Mouse (Mus musculus): ENCODE measurements around the gene Grap2. TPM values are rescaled to one million over a fixed set of nuclear protein-coding genes. Genes with fewer than 3 reads are reported as not detected.

The Grap2 gene
- polyA plus RNA-seq, 1 experiment, result 0.25 TPM

DNA sequence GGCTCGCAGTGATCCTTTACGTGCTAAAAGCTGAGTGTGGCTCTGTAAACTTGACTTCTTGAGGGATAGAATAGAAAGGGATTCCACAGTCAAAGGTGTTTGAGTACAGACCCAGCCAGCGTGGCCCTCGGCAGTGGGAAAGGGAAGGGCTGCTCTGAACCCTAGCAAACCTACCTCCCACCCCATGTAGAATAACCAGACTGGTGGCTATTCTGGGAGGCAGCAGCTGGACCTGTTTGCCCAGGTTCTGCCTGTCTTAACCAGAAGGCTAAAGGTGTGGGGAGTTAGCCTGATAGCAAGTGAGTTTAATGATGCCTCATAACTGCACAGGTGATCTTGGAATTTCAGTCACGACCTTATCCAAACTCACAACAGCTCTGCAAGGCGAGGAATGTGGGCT lies 110.8 kb downstream of the Grap2 start:
- peaks cover 22% of the 10 kb centered on the region for H3K4me1 ChIP-seq (ENCODE audit: control insufficient read depth, insufficient read depth, low read length)
- TF ChIP-seq CTCF (IDR thresholded peaks at IDR 0.05; ENCODE audit: extremely low read depth, insufficient read depth, low read length) (no peak), POLR2A (IDR thresholded peaks at IDR 0.05; ENCODE audit: extremely low read depth, insufficient read depth, low read length) (no peak)
- H3K27ac ChIP-seq (ENCODE audit: insufficient read depth, low read length), result no peak overlapping the region
- H3K4me3 ChIP-seq (ENCODE audit: insufficient read depth, low read length), result no peak overlapping the region

- TF ChIP-seq POLR2A (IDR thresholded peaks at IDR 0.05; ENCODE audit: extremely low read depth, insufficient read depth, low read length) (no peak), CTCF (IDR thresholded peaks at IDR 0.05; ENCODE audit: extremely low read depth, insufficient read depth, low read length) (no peak)
- H3K4me3 ChIP-seq (ENCODE audit: insufficient read depth, low read length), result no peak overlapping the region
- H3K4me1 ChIP-seq (ENCODE audit: control insufficient read depth, insufficient read depth, low read length), result peaks cover 22% of the 10 kb centered on the region
- H3K27ac ChIP-seq (ENCODE audit: insufficient read depth, low read length), result no peak overlapping the region
Observed at GRCm38 (mm10) chr15:80683990-80684389, 111.6 kb downstream of the Grap2 start.

- H3K4me1 ChIP-seq (ENCODE audit: control insufficient read depth, insufficient read depth, low read length), result peaks cover 17% of the 10 kb centered on the region
- TF ChIP-seq POLR2A (IDR thresholded peaks at IDR 0.05; ENCODE audit: extremely low read depth, insufficient read depth, low read length) (no peak), CTCF (IDR thresholded peaks at IDR 0.05; ENCODE audit: extremely low read depth, insufficient read depth, low read length) (no peak)
- no peak overlapping the region for H3K27ac ChIP-seq (ENCODE audit: insufficient read depth, low read length)
- no peak overlapping the region for H3K4me3 ChIP-seq (ENCODE audit: insufficient read depth, low read length)
Observed at GRCm38 (mm10) chr15:80684786-80685602, 112.6 kb downstream of the Grap2 start.

- Histone ChIP-seq H3K4me3 (ENCODE audit: insufficient read depth, low read length) (no peak overlapping the region), H3K27ac (ENCODE audit: insufficient read depth, low read length) (no peak overlapping the region), H3K4me1 (ENCODE audit: control insufficient read depth, insufficient read depth, low read length) (peaks cover 16% of the 10 kb centered on the region)
- TF ChIP-seq CTCF (IDR thresholded peaks at IDR 0.05; ENCODE audit: extremely low read depth, insufficient read depth, low read length), result no peak
- TF ChIP-seq POLR2A (IDR thresholded peaks at IDR 0.05; ENCODE audit: extremely low read depth, insufficient read depth, low read length), result no peak
Observed at GRCm38 (mm10) chr15:80685603-80685895, 113.2 kb downstream of the Grap2 start.

DNA sequence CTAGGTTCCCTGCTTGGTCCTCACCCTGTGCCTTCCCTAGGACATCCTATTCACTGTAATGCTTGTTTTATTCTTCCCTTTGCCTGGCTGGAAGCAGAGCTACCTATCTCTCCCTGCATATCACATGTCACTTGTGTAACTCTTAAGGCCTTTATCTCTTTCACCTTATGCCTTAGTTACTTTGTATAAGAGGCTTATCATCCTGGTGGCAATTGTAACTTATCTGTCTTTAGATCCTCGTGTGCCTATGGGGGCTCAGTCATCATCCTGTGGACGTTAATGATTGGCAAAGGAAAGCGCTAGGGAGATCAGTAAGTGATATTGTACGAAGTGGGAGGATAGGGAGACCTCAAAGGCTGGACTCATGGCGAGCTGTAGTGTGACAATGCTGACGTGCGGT lies 116.1 kb downstream of the Grap2 start:
- Histone ChIP-seq H3K4me3 (ENCODE audit: insufficient read depth, low read length) (no peak overlapping the region), H3K27ac (ENCODE audit: insufficient read depth, low read length) (no peak overlapping the region), H3K4me1 (ENCODE audit: control insufficient read depth, insufficient read depth, low read length) (peaks cover 12% of the 10 kb centered on the region)
- TF ChIP-seq CTCF (IDR thresholded peaks at IDR 0.05; ENCODE audit: extremely low read depth, insufficient read depth, low read length), result no peak
- no peak for TF ChIP-seq POLR2A (IDR thresholded peaks at IDR 0.05; ENCODE audit: extremely low read depth, insufficient read depth, low read length)

DNA sequence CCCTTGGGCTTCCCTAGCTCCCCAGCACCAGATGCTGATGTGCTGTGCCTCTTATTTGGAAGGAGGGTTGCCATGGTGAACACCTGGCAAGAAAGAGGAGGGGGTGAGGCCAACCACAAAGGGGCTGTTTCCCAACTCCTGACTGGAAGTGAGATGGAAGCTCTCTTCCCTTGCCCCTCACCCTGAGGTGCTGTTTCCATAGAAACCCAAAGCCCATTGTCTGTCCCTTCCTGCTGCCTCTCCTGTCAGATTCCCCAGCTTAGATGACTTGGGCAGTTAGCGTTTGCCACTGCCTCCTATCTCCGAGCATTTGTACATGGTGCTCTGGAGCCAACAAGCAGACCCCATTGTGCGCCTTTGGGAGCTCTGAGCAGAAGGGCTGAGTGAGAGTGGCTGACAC lies 121.1 kb downstream of the Grap2 start:
- TF ChIP-seq CTCF (IDR thresholded peaks at IDR 0.05; ENCODE audit: extremely low read depth, insufficient read depth, low read length) (no peak), POLR2A (IDR thresholded peaks at IDR 0.05; ENCODE audit: extremely low read depth, insufficient read depth, low read length) (no peak)
- no peak overlapping the region for H3K27ac ChIP-seq (ENCODE audit: insufficient read depth, low read length)
- H3K4me1 ChIP-seq (ENCODE audit: control insufficient read depth, insufficient read depth, low read length), result 0 out of 2 replicates have a peak, but pooled peaks cover 2% of the 10 kb centered on the region
- no peak overlapping the region for H3K4me3 ChIP-seq (ENCODE audit: insufficient read depth, low read length)

GRCm38 (mm10) chr15:80694125-80694910 lies 121.9 kb downstream of the Grap2 start:
- TF ChIP-seq CTCF (IDR thresholded peaks at IDR 0.05; ENCODE audit: extremely low read depth, insufficient read depth, low read length) (peak; percentile 52; the same call in 1 of the 2 replicates), POLR2A (IDR thresholded peaks at IDR 0.05; ENCODE audit: extremely low read depth, insufficient read depth, low read length) (no peak)
- Histone ChIP-seq H3K4me1 (ENCODE audit: control insufficient read depth, insufficient read depth, low read length) (0 out of 2 replicates have a peak, but pooled peaks cover 2% of the 10 kb centered on the region), H3K4me3 (ENCODE audit: insufficient read depth, low read length) (no peak overlapping the region), H3K27ac (ENCODE audit: insufficient read depth, low read length) (no peak overlapping the region)

DNA sequence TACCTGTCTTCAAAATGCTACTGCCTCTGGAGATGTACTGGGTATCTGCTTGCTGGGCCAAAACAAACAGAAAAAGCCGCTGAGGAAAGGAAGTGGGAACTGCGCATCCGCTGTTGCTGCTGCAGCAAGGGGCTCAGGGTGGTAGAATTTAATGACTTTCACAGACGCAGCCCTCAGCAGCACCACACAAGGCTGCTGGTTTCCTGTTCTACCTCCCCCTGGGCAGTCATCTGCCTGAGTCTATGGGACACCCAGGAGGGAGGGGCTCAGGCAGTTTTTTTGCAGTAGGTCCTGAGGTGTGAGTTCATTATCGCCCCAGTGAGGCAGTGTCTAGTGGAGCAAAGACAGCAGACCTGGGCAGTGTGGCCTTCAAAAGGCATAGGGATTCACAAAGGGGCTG lies 125.2 kb downstream of the Grap2 start:
- TF ChIP-seq POLR2A (IDR thresholded peaks at IDR 0.05; ENCODE audit: extremely low read depth, insufficient read depth, low read length) (no peak), CTCF (IDR thresholded peaks at IDR 0.05; ENCODE audit: extremely low read depth, insufficient read depth, low read length) (no peak)
- no peak overlapping the region for H3K4me3 ChIP-seq (ENCODE audit: insufficient read depth, low read length)
- H3K27ac ChIP-seq (ENCODE audit: insufficient read depth, low read length), result no peak overlapping the region
- 0 out of 2 replicates have a peak, but pooled peaks cover 2% of the 10 kb centered on the region for H3K4me1 ChIP-seq (ENCODE audit: control insufficient read depth, insufficient read depth, low read length)

DNA sequence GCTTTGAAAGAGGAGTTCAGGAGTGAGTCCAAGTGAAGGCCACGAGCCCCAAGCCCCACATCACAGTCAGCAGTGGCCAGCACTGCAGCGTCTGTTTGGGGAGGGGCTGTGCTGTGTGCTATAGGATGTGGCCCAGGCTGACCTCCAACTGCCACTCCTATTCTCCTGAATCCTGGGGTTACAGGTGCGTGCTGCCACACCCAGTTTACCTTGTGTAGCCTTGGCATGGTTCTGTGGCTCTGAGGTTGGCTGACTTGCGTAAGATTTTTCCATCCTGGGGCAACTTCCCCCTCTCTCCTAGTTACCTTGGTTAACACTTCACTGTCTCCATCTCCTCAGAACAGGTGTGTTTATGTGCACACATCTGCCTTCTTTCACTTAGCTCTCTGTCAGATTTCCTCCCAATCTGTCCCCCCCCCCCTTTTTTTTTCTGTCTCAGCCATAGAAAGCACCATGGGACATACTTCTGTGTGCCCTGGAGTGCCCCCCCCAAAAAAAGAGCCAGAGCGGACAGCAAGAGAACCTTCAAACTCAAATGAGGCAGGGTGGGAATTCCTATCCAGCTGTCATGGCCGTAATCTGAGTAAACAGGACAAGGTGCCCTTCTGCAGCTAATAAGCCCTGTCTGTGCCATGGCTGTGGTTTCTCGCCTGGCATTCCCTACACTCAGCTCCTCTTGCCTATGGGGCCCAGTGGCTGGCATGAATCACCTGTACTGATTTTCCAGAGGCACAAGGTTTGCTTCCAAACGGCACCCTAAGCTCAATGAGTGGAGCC lies 129.3 kb downstream of the Grap2 start:
- TF ChIP-seq CTCF (IDR thresholded peaks at IDR 0.05; ENCODE audit: extremely low read depth, insufficient read depth, low read length) (no peak), POLR2A (IDR thresholded peaks at IDR 0.05; ENCODE audit: extremely low read depth, insufficient read depth, low read length) (no peak)
- Histone ChIP-seq H3K4me1 (ENCODE audit: control insufficient read depth, insufficient read depth, low read length) (peaks cover 2% of the 10 kb centered on the region), H3K4me3 (ENCODE audit: insufficient read depth, low read length) (no peak overlapping the region), H3K27ac (ENCODE audit: insufficient read depth, low read length) (no peak overlapping the region)

Other genes with a start within 250 kb of the Grap2 start
- not detected in 2 replicates for gene Enthd1, start 7.4 kb upstream of the Grap2 start, polyA plus RNA-seq (2012; rRNA removed)
- gene Fam83f, start 99.3 kb downstream of the Grap2 start, polyA plus RNA-seq (2012; rRNA removed), result 0.50 and 0.53 TPM in 2 replicates
- gene Tnrc6b, start 138.7 kb downstream of the Grap2 start, polyA plus RNA-seq (2012; rRNA removed), result 20.5 and 44.2 TPM in 2 replicates